Mouse (Mus musculus): Measurements from ENCODE around the gene Ahsa1. TPM values are rescaled to one million over a fixed set of nuclear protein-coding genes. Genes with fewer than 3 reads are reported as not detected.

Ahsa1 gene
- polyA plus RNA-seq, 1 experiment from 2014 or later: 196 TPM

DNA sequence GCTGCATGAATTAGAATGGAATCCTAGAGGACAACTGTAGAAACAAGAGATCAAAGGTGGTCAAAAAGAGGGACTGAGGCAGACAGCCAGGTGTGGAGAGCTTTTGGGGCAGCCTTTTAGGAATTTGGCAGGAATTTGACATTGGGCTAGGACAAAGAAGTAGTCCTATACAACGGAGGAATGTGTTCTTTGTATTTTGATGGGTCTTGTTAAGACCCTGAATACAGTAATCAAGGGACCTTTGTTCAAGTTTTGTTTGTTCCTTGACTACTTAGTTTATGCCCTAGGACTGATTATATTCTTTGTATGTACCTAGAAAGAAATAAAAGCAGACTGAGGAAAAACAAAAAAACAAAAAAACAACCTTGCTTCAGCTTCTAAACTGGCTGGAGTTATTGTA is 51.7 kb downstream of the Ahsa1 start:
- WGBS: 41% methylated on average over 1 of the region's 1 CpGs
- Histone ChIP-seq H3K4me3 (no peak overlapping the region), H3K9me3 (no peaks in the 10 kb centered on the region), H3K27me3 (replicated peaks) (no peaks in the 10 kb centered on the region), H3K36me3 (no peaks in the 10 kb centered on the region), H3K4me2 (replicated peaks) (no peak overlapping the region), H3K9ac (no peak overlapping the region), H3K4me1 (no peaks in the 10 kb centered on the region), H3K27ac (no peak overlapping the region)
- ATAC-seq (ENCODE audit: low FRiP score, low read depth): no peak

DNA sequence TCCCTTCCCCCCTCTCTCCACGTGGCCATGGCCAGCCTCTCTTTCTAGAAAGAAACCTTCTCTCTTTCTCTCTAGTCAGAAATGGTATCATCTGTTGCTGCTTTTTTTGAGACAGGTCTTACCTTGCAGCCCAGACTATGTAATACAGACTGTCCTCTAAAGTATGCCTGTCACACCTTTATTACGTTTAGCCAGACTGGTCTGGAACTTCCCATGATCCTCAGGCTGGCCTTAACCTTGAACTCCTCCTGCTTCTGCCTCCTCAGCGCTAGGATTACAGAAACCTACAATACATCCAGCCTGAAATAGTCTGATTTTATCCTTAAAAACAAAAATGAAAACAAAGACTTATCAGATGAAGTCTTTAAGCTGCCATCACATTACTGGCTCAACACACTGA is 53.0 kb downstream of the Ahsa1 start:
- no peak overlapping the region for H3K9ac ChIP-seq
- no peak overlapping the region for H3K4me3 ChIP-seq
- H3K27ac ChIP-seq: no peak overlapping the region
- no peak for ATAC-seq (ENCODE audit: low FRiP score, low read depth)
- no peaks in the 10 kb centered on the region for H3K27me3 ChIP-seq (replicated peaks)
- no peaks in the 10 kb centered on the region for H3K9me3 ChIP-seq
- 90% methylated on average over 3 of the region's 3 CpGs for WGBS
- no peaks in the 10 kb centered on the region for H3K4me1 ChIP-seq
- no peak overlapping the region for H3K4me2 ChIP-seq (replicated peaks)
- no peaks in the 10 kb centered on the region for H3K36me3 ChIP-seq

Small RNA genes within 50 kb of the gene (microRNA-seq; reads per million reads assigned to microRNA genes)
- not detected for gene Gm47293

Other genes with a start within 250 kb of the Ahsa1 start
- gene Tmem63c, start 245.1 kb upstream of the Ahsa1 start, polyA plus RNA-seq (2016; fragmentation: Nextera tagmentation; extraction: Ambion mirVana): 2.7 and 2.8 TPM in 2 replicates
- gene Ngb, start 163.9 kb upstream of the Ahsa1 start, polyA plus RNA-seq (2016; fragmentation: Nextera tagmentation; extraction: Ambion mirVana): 0.49 and 0.60 TPM in 2 replicates
- gene Gstz1, start 119.3 kb upstream of the Ahsa1 start, polyA plus RNA-seq (2016; fragmentation: Nextera tagmentation; extraction: Ambion mirVana): 24.6 and 29.7 TPM in 2 replicates
- 12.5 and 13.2 TPM in 2 replicates for gene Pomt2, start 118.5 kb upstream of the Ahsa1 start, polyA plus RNA-seq (2016; fragmentation: Nextera tagmentation; extraction: Ambion mirVana)
- 1.8 and 2.4 TPM in 2 replicates for gene Samd15, start 66.8 kb upstream of the Ahsa1 start, polyA plus RNA-seq (2016; fragmentation: Nextera tagmentation; extraction: Ambion mirVana)
- gene Tmed8, start 66.0 kb upstream of the Ahsa1 start, polyA plus RNA-seq (2016; fragmentation: Nextera tagmentation; extraction: Ambion mirVana): 4.4 and 4.9 TPM in 2 replicates
- 1.6 and 1.9 TPM in 2 replicates for gene Noxred1, start 27.7 kb upstream of the Ahsa1 start, polyA plus RNA-seq (2016; fragmentation: Nextera tagmentation; extraction: Ambion mirVana)
- gene Vipas39, start 223 bp upstream of the Ahsa1 start, polyA plus RNA-seq (2016; fragmentation: Nextera tagmentation; extraction: Ambion mirVana): 62.0 and 62.8 TPM in 2 replicates
- gene Ism2, start 33.2 kb downstream of the Ahsa1 start, polyA plus RNA-seq (2016; fragmentation: Nextera tagmentation; extraction: Ambion mirVana): 0.32 and 0.54 TPM in 2 replicates
- 65.0 and 66.3 TPM in 2 replicates for gene Sptlc2, start 121.9 kb downstream of the Ahsa1 start, polyA plus RNA-seq (2016; fragmentation: Nextera tagmentation; extraction: Ambion mirVana)
- 243 and 264 TPM in 2 replicates for gene Slirp, start 177.4 kb downstream of the Ahsa1 start, polyA plus RNA-seq (2016; fragmentation: Nextera tagmentation; extraction: Ambion mirVana)
- 53.2 and 60.3 TPM in 2 replicates for gene Alkbh1, start 177.5 kb downstream of the Ahsa1 start, polyA plus RNA-seq (2016; fragmentation: Nextera tagmentation; extraction: Ambion mirVana)
- 133 and 137 TPM in 2 replicates for gene Snw1, start 205.8 kb downstream of the Ahsa1 start, polyA plus RNA-seq (2016; fragmentation: Nextera tagmentation; extraction: Ambion mirVana)
- gene Gm5788, start 228.2 kb downstream of the Ahsa1 start, polyA plus RNA-seq (2016; fragmentation: Nextera tagmentation; extraction: Ambion mirVana): not detected in 2 replicates
- gene Gm8300, start 247.8 kb downstream of the Ahsa1 start, polyA plus RNA-seq (2016; fragmentation: Nextera tagmentation; extraction: Ambion mirVana): not detected in 2 replicates

Measured in neural tube, embryonic 12.5 days (tissue).